Mouse (Mus musculus) lung, postnatal 36 days (tissue): ENCODE measurements around the gene Ppp1r14c.

Experiments used
- DNase-seq: peaks from one replicate; pipeline ENCODE4 v3.0.0; 2022; ENCODE audit warnings: mixed read lengths

Gene Ppp1r14c

GRCm38 (mm10) chr10:3403416-3404137, 37.7 kb downstream of the Ppp1r14c start:
- DNase-seq = no peak

- DNase-seq = no peak
Observed at GRCm38 (mm10) chr10:3404362-3404761, 38.5 kb downstream of the Ppp1r14c start.

- peak; percentile 24 for DNase-seq
Observed at GRCm38 (mm10) chr10:3406280-3406679, 40.4 kb downstream of the Ppp1r14c start.

- DNase-seq = peak; percentile 71
Observed at GRCm38 (mm10) chr10:3408036-3408661, 42.3 kb downstream of the Ppp1r14c start.

GRCm38 (mm10) chr10:3408699-3409098, 42.8 kb downstream of the Ppp1r14c start:
- no peak for DNase-seq

GRCm38 (mm10) chr10:3411222-3411621, 45.4 kb downstream of the Ppp1r14c start:
- no peak for DNase-seq

DNA sequence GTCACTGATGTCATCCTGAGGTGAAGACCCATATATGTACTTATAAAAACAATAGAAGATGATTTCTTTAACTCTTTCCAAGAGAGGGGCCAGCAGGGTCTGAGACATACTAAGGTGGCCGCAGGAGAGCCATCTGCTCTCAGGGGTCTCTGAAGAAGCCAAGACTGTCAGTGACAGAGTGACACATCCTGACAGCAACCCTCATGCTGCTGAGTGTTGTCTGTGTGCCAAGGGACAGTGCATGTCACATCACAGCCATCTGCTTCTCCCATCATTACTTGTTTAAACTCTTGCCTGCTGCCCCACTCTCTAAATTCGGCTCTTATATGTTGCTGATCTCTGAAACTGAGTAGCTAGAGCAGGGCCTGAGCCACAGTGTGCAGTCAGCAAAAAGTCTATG, 45.8 kb downstream of the Ppp1r14c start:
- DNase-seq = no peak

- peak; percentile 47 for DNase-seq
Observed at GRCm38 (mm10) chr10:3414813-3415212, 49.0 kb downstream of the Ppp1r14c start.

GRCm38 (mm10) chr10:3416565-3416964, 50.7 kb downstream of the Ppp1r14c start:
- no peak for DNase-seq

DNA sequence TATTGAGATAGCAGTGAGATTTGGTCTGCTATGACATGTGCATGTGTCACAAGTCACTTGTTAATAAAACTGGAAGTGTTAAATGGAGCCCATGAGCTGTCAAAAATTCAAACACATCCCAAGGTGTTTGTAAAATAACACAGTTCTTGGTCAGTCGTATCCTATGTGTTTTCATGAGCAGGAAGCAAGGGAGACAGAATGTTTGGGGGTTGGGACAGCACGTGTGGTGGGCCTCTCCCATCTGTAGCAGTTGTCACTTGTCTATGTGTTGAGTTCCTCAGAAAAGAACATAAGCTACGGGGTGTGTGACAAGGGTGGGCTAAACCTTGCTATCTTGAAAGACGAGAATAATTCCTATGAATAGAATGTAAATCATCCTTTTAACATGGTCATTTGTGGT, 51.6 kb downstream of the Ppp1r14c start:
- no peak for DNase-seq

DNA sequence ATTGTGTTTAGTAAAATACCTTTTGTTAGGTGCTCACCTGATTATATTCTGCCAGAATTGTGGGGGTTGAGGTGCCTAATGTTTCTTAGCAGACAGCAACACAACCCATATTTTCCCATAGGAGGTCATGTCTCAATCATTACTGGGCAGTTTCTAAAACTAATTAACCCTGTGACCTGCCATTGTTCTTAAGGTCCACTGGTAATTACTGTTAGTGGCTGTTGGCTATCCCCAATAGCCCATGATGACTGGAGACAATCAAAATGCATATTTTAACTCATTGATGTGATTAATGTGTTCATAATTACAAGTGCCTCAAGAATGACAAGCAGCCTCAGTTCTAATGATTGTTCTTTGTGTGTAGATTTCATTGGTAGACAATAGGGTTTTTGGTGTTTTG, 58.2 kb downstream of the Ppp1r14c start:
- no peak for DNase-seq

DNA sequence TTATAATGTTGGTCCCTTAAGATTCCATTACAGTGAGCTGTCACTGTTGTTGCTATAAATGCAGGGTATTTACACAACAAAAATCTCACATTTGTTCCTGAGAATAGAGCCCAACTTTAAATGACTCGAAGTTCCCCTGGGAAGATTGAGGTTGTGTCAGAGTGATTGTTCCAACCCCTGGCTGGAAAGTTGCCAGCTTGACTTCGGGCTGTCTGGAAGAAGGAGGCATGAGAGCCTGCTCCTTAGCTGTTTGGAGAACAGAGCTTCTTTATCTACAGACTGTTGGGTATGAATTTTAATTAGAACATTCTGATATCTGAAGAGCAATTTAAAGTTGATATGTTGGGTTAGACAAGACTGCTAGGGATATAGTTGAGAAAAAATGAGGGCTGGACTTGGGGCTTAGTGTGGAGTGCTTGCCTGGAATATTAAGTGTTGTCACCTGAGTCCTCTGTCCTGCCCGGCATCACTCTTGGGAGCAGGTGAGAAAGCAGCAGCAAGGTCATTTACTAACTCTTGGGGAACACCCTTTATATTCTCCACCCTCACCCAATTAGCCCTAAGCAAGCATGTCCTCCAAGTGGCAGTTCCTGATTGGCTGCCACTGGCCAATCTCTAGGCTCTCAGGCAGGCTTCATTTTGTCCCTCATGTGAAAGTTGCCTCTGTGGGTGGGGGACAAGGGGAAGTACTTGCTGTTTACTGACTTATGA, 62.0 kb downstream of the Ppp1r14c start:
- no peak for DNase-seq

DNA sequence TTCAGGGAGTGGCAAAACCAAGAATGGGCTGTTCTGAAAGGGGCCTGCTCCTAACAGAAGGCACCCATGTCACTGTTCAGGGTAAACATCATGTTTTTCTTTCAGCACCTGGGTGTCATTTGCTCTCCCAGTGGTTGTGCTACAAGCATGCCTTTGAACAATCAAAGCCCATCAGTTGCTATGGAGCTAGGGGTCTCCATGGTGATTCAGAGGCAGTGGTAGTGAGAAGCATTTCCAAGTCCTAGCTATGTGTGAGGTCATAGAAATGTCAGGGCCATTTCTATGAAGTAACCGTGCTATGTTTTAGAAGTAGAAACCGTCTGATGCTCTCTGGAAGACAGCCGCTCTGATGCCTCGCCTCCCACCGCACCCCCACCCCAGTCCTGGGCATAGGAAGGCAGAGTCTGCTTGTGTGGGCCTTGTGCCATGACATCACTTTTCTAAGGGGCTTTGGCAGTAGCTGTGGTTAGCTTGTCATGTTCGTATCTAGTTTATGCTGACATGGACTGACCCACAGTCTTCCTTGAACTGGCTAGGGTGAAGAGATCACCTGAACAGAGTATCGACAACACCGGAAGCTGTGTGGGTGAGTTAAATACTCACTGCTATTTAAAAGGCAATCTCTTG, 69.1 kb downstream of the Ppp1r14c start:
- no peak for DNase-seq

- no peak for DNase-seq
Observed at GRCm38 (mm10) chr10:3440722-3441471, 75.0 kb downstream of the Ppp1r14c start.

GRCm38 (mm10) chr10:3446748-3447147, 80.9 kb downstream of the Ppp1r14c start:
- peak; percentile 70 for DNase-seq

DNA sequence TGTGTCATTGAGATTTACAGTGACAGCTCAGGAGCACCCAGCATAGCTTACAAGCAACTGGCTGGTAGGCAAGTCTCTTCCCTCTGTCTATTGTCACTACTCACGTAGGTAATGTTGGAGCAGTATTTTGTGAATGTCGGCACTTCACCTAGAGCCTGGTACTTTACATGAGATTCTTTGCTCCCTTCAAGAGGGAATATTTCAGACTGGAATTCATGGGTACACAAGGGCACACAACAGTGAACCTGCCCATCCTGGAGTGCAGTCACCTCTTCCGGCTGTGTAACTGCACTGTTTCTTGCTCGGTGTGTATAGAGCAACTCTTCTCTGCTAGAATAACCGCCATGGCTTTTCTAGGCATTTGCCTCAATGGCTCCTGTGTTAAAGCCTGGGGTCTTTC, 82.8 kb downstream of the Ppp1r14c start:
- DNase-seq = peak; percentile 27

DNA sequence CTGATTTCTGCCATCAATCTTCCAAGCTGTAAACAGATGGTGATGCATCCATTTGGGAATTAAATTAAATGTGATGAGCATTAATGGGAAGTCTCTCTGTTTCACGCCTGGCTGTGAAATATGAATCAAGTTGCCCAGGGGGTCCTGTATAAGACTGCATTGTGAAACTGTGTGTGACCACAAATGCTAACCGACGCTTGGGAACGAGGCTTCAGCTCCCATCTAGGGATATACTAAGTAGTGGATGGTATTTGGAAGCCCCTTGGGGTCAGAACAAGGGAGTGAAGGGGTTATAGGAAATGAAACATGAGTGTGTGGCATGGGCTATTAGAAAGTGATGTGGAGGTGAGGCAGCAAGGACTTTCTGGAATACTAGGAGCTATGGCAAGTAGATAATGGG, 86.1 kb downstream of the Ppp1r14c start:
- DNase-seq = no peak

- peak; percentile 88 for DNase-seq
Observed at GRCm38 (mm10) chr10:3452822-3453475, 87.1 kb downstream of the Ppp1r14c start.

- DNase-seq = no peak
Observed at GRCm38 (mm10) chr10:3458686-3459085, 92.8 kb downstream of the Ppp1r14c start.

GRCm38 (mm10) chr10:3460841-3461240, 95.0 kb downstream of the Ppp1r14c start:
- DNase-seq = no peak

DNA sequence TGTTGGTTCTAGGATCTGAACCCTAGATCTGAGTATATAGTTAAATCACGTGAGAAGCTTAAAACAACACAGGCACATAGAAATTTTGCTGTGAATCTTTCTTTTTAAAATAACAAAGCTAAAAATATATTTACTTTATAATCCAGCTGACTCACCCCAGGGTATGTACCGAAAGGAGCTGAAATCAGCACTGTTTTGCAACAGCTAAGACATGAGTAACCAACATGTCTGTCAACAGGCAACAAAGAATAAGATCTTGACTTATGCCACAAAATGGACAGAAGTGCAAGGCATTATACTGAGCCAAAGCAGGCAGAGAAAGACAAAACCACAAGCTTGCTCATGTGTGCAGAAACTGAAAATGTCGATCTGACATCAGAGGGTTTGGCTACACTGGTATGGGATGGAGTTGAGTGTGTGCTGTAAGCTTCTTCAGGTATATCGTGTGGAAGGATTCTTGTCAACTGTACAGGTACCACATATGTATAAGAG, 100.3 kb downstream of the Ppp1r14c start:
- DNase-seq = no peak

- no peak for DNase-seq
Observed at GRCm38 (mm10) chr10:3468590-3468989, 102.7 kb downstream of the Ppp1r14c start.
